Mouse (Mus musculus): Measurements from ENCODE around the gene Atp2b2. TPM values are rescaled to one million over a fixed set of nuclear protein-coding genes. Genes with fewer than 3 reads are reported as not detected.

Gene Atp2b2
- polyA plus RNA-seq, 1 experiment from 2014 or later, result 0.97 TPM

DNA sequence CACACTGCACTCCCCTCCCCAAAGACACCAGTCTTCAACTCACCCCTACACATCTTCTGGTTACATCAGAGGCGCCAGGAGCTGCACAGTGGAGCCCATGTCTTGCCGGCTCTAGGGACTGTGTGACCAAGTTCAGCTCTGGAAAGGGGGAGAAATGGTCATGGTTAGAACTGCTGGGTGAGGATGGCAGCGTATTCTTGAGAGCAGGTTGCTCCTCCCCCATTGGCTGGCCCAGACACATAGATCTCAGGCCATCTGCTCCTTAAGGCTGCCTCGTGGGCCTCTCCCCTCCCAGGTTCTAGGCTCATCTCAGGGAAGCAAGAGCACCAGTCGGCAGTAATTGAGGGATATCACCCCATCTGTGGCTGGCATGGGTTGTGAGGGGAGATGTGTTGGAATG lies 121.9 kb downstream of the Atp2b2 start:
- WGBS, result 55% methylated on average over 5 of the region's 5 CpGs
- Histone ChIP-seq H3K9ac (ENCODE audit: low read length) (no peak overlapping the region), H3K36me3 (ENCODE audit: control insufficient read depth, insufficient read depth, low read length) (no peaks in the 10 kb centered on the region), H3K27me3 (ENCODE audit: control insufficient read depth, insufficient read depth, low read length) (no peaks in the 10 kb centered on the region), H3K4me1 (ENCODE audit: control insufficient read depth, insufficient read depth, low read length) (no peaks in the 10 kb centered on the region), H3K9me3 (replicated peaks; ENCODE audit: control insufficient read depth, low read length) (no peaks in the 10 kb centered on the region), H3K27ac (ENCODE audit: low read length) (no peak overlapping the region), H3K4me2 (ENCODE audit: low read depth, low read length) (no peak overlapping the region), H3K4me3 (replicated peaks; ENCODE audit: low read length) (no peak overlapping the region)
- ATAC-seq (ENCODE audit: insufficient read depth, low FRiP score), result no peak

DNA sequence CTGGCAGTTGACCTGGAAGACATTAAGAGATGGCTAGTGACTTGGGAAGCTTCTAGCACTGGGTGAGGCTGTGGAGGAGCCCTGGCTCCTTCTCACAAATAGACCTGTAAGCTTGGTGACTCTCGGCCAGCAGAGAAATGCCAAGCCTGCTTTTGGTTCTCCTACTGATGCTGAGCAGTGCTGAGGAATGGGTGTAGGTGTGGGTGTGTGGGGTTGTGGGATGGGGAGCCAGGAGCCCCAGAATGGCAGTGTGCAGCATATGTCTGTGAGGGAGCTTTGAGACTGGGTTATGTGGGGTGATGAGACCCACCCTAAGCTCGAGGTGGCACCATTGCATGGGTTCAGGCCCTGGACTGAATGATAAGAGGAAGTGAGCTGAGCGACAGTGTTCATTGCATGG lies 129.7 kb downstream of the Atp2b2 start:
- no peak for ATAC-seq (ENCODE audit: insufficient read depth, low FRiP score)
- Histone ChIP-seq H3K4me3 (replicated peaks; ENCODE audit: low read length) (no peak overlapping the region), H3K9me3 (replicated peaks; ENCODE audit: control insufficient read depth, low read length) (no peaks in the 10 kb centered on the region), H3K27me3 (ENCODE audit: control insufficient read depth, insufficient read depth, low read length) (no peaks in the 10 kb centered on the region), H3K4me1 (ENCODE audit: control insufficient read depth, insufficient read depth, low read length) (no peaks in the 10 kb centered on the region), H3K36me3 (ENCODE audit: control insufficient read depth, insufficient read depth, low read length) (no peaks in the 10 kb centered on the region), H3K4me2 (ENCODE audit: low read depth, low read length) (no peak overlapping the region), H3K27ac (ENCODE audit: low read length) (no peak overlapping the region), H3K9ac (ENCODE audit: low read length) (no peak overlapping the region)
- WGBS, result 71% methylated on average over 3 of the region's 3 CpGs

DNA sequence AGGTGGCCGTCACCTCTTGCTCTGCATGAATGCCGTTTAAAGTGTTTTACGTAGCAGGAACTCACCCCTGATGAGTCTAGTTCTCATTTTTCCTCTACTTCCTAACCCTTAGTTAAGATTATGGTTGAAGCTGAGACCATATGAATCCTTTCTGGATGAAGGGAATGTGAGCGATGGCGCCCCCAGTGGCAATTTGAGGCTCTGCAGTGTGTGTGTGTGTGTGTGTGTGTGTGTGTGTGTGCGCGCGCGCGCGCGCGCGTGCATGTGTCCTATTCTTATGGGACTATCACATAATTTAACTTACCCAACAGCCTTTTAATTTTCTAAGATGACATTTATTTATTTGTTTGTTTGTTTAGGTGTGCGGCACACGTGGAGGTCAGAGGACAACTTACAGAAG lies 131.3 kb downstream of the Atp2b2 start:
- Histone ChIP-seq H3K9me3 (replicated peaks; ENCODE audit: control insufficient read depth, low read length) (no peaks in the 10 kb centered on the region), H3K4me3 (replicated peaks; ENCODE audit: low read length) (no peak overlapping the region)
- WGBS, result 81% methylated on average over 16 of the region's 16 CpGs

DNA sequence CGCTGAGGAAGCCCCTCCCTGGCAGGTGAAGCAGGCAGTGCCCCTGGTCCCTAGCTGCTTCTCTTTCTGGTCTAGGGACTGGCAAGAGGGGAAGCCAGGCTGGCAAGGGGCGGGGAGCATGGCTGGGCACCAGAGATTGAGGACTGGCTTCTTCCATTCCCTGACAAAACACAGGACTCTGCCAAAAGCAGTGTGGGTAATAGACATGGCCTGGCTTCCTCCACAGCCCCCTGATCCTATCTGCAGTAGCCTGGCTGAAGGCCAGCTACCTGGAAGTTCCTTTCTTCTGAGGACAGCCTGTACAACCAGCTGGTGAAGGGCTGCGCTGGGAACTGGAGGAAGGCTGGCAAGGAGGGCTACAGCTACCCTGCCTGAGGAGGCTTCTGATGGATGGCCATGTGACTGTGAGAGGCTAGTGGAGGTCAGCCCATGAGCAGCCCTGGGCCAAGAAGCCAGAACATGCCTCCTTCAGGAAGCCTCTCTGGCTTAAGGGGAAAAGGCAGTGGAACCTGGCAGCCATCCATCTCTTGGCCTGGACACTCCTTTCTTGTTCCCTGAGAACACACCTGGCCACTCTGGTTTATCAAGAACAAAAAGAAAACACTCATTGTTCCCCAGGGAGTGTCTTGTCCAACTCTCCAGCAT lies 131.9 kb downstream of the Atp2b2 start:
- H3K27ac ChIP-seq (ENCODE audit: low read length), result no peak overlapping the region
- no peaks in the 10 kb centered on the region for H3K9me3 ChIP-seq (replicated peaks; ENCODE audit: control insufficient read depth, low read length)
- no peaks in the 10 kb centered on the region for H3K4me1 ChIP-seq (ENCODE audit: control insufficient read depth, insufficient read depth, low read length)
- H3K4me3 ChIP-seq (replicated peaks; ENCODE audit: low read length), result no peak overlapping the region
- no peak overlapping the region for H3K4me2 ChIP-seq (ENCODE audit: low read depth, low read length)
- no peak overlapping the region for H3K9ac ChIP-seq (ENCODE audit: low read length)
- no peaks in the 10 kb centered on the region for H3K36me3 ChIP-seq (ENCODE audit: control insufficient read depth, insufficient read depth, low read length)
- no peaks in the 10 kb centered on the region for H3K27me3 ChIP-seq (ENCODE audit: control insufficient read depth, insufficient read depth, low read length)
- WGBS, result 86% methylated on average over 3 of the region's 3 CpGs
- no peak for ATAC-seq (ENCODE audit: insufficient read depth, low FRiP score)

More for the DNA sequence above, 131.3 kb downstream of the Atp2b2 start:
- no peaks in the 10 kb centered on the region for H3K36me3 ChIP-seq (ENCODE audit: control insufficient read depth, insufficient read depth, low read length)
- H3K4me2 ChIP-seq (ENCODE audit: low read depth, low read length), result no peak overlapping the region
- ATAC-seq (ENCODE audit: insufficient read depth, low FRiP score), result no peak
- H3K9ac ChIP-seq (ENCODE audit: low read length), result no peak overlapping the region
- no peaks in the 10 kb centered on the region for H3K4me1 ChIP-seq (ENCODE audit: control insufficient read depth, insufficient read depth, low read length)
- no peaks in the 10 kb centered on the region for H3K27me3 ChIP-seq (ENCODE audit: control insufficient read depth, insufficient read depth, low read length)
- no peak overlapping the region for H3K27ac ChIP-seq (ENCODE audit: low read length)

GRCm38 (mm10) chr6:113909836-113910235 lies 132.6 kb downstream of the Atp2b2 start:
- no peaks in the 10 kb centered on the region for H3K36me3 ChIP-seq (ENCODE audit: control insufficient read depth, insufficient read depth, low read length)
- no peak overlapping the region for H3K4me3 ChIP-seq (replicated peaks; ENCODE audit: low read length)
- no peak overlapping the region for H3K4me2 ChIP-seq (ENCODE audit: low read depth, low read length)
- WGBS, result 75% methylated on average over 5 of the region's 5 CpGs
- no peaks in the 10 kb centered on the region for H3K27me3 ChIP-seq (ENCODE audit: control insufficient read depth, insufficient read depth, low read length)
- H3K27ac ChIP-seq (ENCODE audit: low read length), result no peak overlapping the region
- ATAC-seq (ENCODE audit: insufficient read depth, low FRiP score), result no peak
- H3K9ac ChIP-seq (ENCODE audit: low read length), result no peak overlapping the region
- H3K4me1 ChIP-seq (ENCODE audit: control insufficient read depth, insufficient read depth, low read length), result no peaks in the 10 kb centered on the region
- no peaks in the 10 kb centered on the region for H3K9me3 ChIP-seq (replicated peaks; ENCODE audit: control insufficient read depth, low read length)

DNA sequence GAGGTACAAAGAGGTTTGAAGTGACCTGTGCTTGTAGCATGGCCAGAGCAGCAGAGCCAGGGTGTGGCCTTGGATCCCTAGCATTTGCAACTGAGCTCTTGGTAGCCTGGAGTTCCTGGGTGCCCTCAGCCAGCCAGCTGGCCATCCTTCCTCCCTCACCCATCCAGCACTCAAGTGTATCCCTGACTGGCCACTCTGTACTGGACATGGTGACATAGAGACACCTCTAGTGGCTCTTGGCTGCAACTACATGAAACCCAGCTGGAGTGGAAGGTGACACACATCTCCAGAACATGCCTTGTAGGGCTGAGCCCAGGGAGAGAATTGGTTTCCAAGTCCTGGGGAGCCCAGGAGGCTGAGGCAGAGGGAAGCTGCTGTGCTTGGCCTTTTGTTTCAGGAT lies 134.3 kb downstream of the Atp2b2 start:
- Histone ChIP-seq H3K4me1 (ENCODE audit: control insufficient read depth, insufficient read depth, low read length) (no peaks in the 10 kb centered on the region), H3K4me2 (ENCODE audit: low read depth, low read length) (no peak overlapping the region), H3K9ac (ENCODE audit: low read length) (no peak overlapping the region), H3K4me3 (replicated peaks; ENCODE audit: low read length) (no peak overlapping the region), H3K9me3 (replicated peaks; ENCODE audit: control insufficient read depth, low read length) (no peaks in the 10 kb centered on the region), H3K27ac (ENCODE audit: low read length) (no peak overlapping the region), H3K27me3 (ENCODE audit: control insufficient read depth, insufficient read depth, low read length) (no peaks in the 10 kb centered on the region), H3K36me3 (ENCODE audit: control insufficient read depth, insufficient read depth, low read length) (no peaks in the 10 kb centered on the region)
- ATAC-seq (ENCODE audit: insufficient read depth, low FRiP score), result no peak

- WGBS, result 68% methylated on average over 5 of the region's 5 CpGs
- H3K4me1 ChIP-seq (ENCODE audit: control insufficient read depth, insufficient read depth, low read length), result no peaks in the 10 kb centered on the region
- ATAC-seq (ENCODE audit: insufficient read depth, low FRiP score), result no peak
- no peaks in the 10 kb centered on the region for H3K36me3 ChIP-seq (ENCODE audit: control insufficient read depth, insufficient read depth, low read length)
- H3K27ac ChIP-seq (ENCODE audit: low read length), result no peak overlapping the region
- no peak overlapping the region for H3K4me2 ChIP-seq (ENCODE audit: low read depth, low read length)
- H3K9ac ChIP-seq (ENCODE audit: low read length), result no peak overlapping the region
- H3K9me3 ChIP-seq (replicated peaks; ENCODE audit: control insufficient read depth, low read length), result no peaks in the 10 kb centered on the region
- no peak overlapping the region for H3K4me3 ChIP-seq (replicated peaks; ENCODE audit: low read length)
- no peaks in the 10 kb centered on the region; the same call in 1 of the 2 replicates for H3K27me3 ChIP-seq (ENCODE audit: control insufficient read depth, insufficient read depth, low read length)
These were observed 138.0 kb downstream of the Atp2b2 start for GRCm38 (mm10) chr6:113904406-113904805.

- H3K9ac ChIP-seq (ENCODE audit: low read length), result no peak overlapping the region
- no peak overlapping the region for H3K27ac ChIP-seq (ENCODE audit: low read length)
- peaks cover 14% of the 10 kb centered on the region for H3K27me3 ChIP-seq (ENCODE audit: control insufficient read depth, insufficient read depth, low read length)
- no peak overlapping the region for H3K4me3 ChIP-seq (replicated peaks; ENCODE audit: low read length)
- no peaks in the 10 kb centered on the region for H3K9me3 ChIP-seq (replicated peaks; ENCODE audit: control insufficient read depth, low read length)
- H3K4me2 ChIP-seq (ENCODE audit: low read depth, low read length), result no peak overlapping the region
- 90% methylated on average over 4 of the region's 4 CpGs for WGBS
- no peaks in the 10 kb centered on the region for H3K36me3 ChIP-seq (ENCODE audit: control insufficient read depth, insufficient read depth, low read length)
- H3K4me1 ChIP-seq (ENCODE audit: control insufficient read depth, insufficient read depth, low read length), result no peaks in the 10 kb centered on the region
- no peak for ATAC-seq (ENCODE audit: insufficient read depth, low FRiP score)
These were observed 146.4 kb downstream of the Atp2b2 start for GRCm38 (mm10) chr6:113896023-113896422.

- no peaks in the 10 kb centered on the region for H3K9me3 ChIP-seq (replicated peaks; ENCODE audit: control insufficient read depth, low read length)
- WGBS, result 74% methylated on average over 3 of the region's 3 CpGs
- no peak for ATAC-seq (ENCODE audit: insufficient read depth, low FRiP score)
- H3K36me3 ChIP-seq (ENCODE audit: control insufficient read depth, insufficient read depth, low read length), result no peaks in the 10 kb centered on the region
- no peak overlapping the region for H3K4me2 ChIP-seq (ENCODE audit: low read depth, low read length)
- no peaks in the 10 kb centered on the region for H3K4me1 ChIP-seq (ENCODE audit: control insufficient read depth, insufficient read depth, low read length)
- H3K27ac ChIP-seq (ENCODE audit: low read length), result no peak overlapping the region
- H3K9ac ChIP-seq (ENCODE audit: low read length), result no peak overlapping the region
- H3K27me3 ChIP-seq (ENCODE audit: control insufficient read depth, insufficient read depth, low read length), result peaks cover 33% of the 10 kb centered on the region
- H3K4me3 ChIP-seq (replicated peaks; ENCODE audit: low read length), result no peak overlapping the region
These were observed 148.4 kb downstream of the Atp2b2 start for GRCm38 (mm10) chr6:113894008-113894407.
